Mouse (Mus musculus) urinary bladder, postnatal 25 days (tissue): Measurements from ENCODE around the gene Mta1.

ENCODE experiments used
- DNase-seq: peaks from one replicate; pipeline ENCODE4 v3.0.0; 2022; ENCODE audit warnings: low spot score

The Mta1 gene

DNA sequence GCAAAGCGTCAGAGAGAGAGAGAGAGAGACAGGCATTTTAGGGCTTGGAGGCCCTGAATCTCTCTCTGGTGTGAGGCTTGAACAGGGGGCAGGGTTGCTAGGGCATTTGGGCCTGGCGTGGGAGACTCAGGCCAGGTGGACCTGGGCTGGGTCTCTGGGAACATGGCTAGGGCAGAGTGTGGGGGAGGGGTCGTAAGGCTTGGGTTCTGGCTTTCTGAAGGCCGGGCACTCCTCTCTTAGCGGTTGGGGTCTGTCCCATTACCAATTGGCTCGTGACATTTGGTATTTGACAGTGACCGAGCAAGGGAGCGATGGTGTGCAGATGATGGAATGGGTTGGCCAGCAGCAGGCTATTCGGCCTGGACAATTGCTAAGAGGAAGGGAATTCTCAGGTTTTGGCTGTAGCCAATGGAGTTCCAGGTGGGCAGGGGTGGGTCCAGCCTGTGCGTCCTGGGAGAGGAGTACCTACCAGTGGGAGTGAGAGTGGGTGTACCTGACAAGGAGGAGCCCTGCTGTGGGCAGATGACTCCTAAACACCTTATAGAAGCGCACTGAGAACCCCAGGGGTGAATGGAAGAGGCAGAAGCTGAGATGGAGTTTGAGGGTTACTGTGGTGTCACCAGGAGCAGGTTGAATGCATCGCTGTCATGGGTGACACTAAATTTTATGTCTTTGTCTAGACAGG lies 88.4 kb downstream of the Mta1 start:
- DNase-seq = no peak
